Mouse (Mus musculus): ENCODE results near the gene Sertm1. TPM values are rescaled to one million over a fixed set of nuclear protein-coding genes. Genes with fewer than 3 reads are reported as not detected.

Gene Sertm1
- polyA plus RNA-seq (2015; fragmentation: Illumina TruSeq; extraction: RNeasy Lipid Tissue Mini Kit (QIAGEN cat#74804); ENCODE audit: insufficient read depth, low replicate concordance): not detected

DNA sequence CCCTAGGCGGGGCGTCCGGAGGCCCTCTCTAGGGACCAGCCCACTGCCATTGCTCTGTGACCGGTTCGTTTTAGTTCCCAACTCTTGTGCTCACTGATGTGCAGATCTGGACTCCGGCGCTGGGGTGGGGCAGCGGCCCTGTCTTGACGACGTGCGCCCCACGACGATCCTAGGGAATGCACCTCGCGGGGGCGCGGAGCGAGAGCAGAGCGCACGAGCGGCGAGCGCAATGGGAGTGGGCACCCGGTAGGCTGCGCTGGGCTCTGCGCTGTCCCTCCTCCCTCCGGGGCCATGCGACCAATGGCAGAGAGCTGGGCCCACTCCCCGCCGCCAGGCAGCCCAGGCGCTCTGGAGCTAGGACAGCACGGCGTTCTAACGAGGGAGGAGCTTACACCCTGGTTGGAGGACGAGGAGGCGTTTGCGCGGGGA is at the start of gene Sertm1:
Sertm1 (minus strand) TSS at position 245 of the 429 bp plus-strand sequence.

Other genes starting within 250 kb of the Sertm1 start
- gene Supt20, start 223.1 kb downstream of the Sertm1 start, polyA plus RNA-seq (2015; fragmentation: Illumina TruSeq; extraction: RNeasy Lipid Tissue Mini Kit (QIAGEN cat#74804); ENCODE audit: insufficient read depth, low replicate concordance): 162 TPM
- not detected for gene Gm21958, start 201.5 kb downstream of the Sertm1 start, polyA plus RNA-seq (2015; fragmentation: Illumina TruSeq; extraction: RNeasy Lipid Tissue Mini Kit (QIAGEN cat#74804); ENCODE audit: insufficient read depth, low replicate concordance)
- gene Exosc8, start 180.5 kb downstream of the Sertm1 start, polyA plus RNA-seq (2015; fragmentation: Illumina TruSeq; extraction: RNeasy Lipid Tissue Mini Kit (QIAGEN cat#74804); ENCODE audit: insufficient read depth, low replicate concordance): 97.6 TPM
- gene Alg5, start 180.3 kb downstream of the Sertm1 start, polyA plus RNA-seq (2015; fragmentation: Illumina TruSeq; extraction: RNeasy Lipid Tissue Mini Kit (QIAGEN cat#74804); ENCODE audit: insufficient read depth, low replicate concordance): 47.2 TPM
- gene Smad9, start 160.3 kb downstream of the Sertm1 start, polyA plus RNA-seq (2015; fragmentation: Illumina TruSeq; extraction: RNeasy Lipid Tissue Mini Kit (QIAGEN cat#74804); ENCODE audit: insufficient read depth, low replicate concordance): 0.66 TPM
- gene Rfxap, start 108.1 kb downstream of the Sertm1 start, polyA plus RNA-seq (2015; fragmentation: Illumina TruSeq; extraction: RNeasy Lipid Tissue Mini Kit (QIAGEN cat#74804); ENCODE audit: insufficient read depth, low replicate concordance): 29.7 TPM
- not detected for gene Ccna1, start 139.6 kb upstream of the Sertm1 start, polyA plus RNA-seq (2015; fragmentation: Illumina TruSeq; extraction: RNeasy Lipid Tissue Mini Kit (QIAGEN cat#74804); ENCODE audit: insufficient read depth, low replicate concordance)
- gene Spg20, start 196.2 kb upstream of the Sertm1 start, polyA plus RNA-seq (2015; fragmentation: Illumina TruSeq; extraction: RNeasy Lipid Tissue Mini Kit (QIAGEN cat#74804); ENCODE audit: insufficient read depth, low replicate concordance): 15.1 TPM
- not detected for gene Ccdc169, start 221.5 kb upstream of the Sertm1 start, polyA plus RNA-seq (2015; fragmentation: Illumina TruSeq; extraction: RNeasy Lipid Tissue Mini Kit (QIAGEN cat#74804); ENCODE audit: insufficient read depth, low replicate concordance)